Mouse (Mus musculus): ENCODE measurements around the gene Ror2. TPM values are rescaled to one million over a fixed set of nuclear protein-coding genes. Genes with fewer than 3 reads are reported as not detected.

Ror2 gene
- polyA plus RNA-seq, 1 experiment: 0.67 TPM

- no peak overlapping the region for H3K27ac ChIP-seq (ENCODE audit: insufficient read depth, low read length)
- no peak overlapping the region for H3K4me3 ChIP-seq (ENCODE audit: insufficient read depth, low read length)
- TF ChIP-seq POLR2A (IDR thresholded peaks at IDR 0.05; ENCODE audit: extremely low read depth, insufficient read depth, low read length) (no peak), CTCF (IDR thresholded peaks at IDR 0.05; ENCODE audit: extremely low read depth, insufficient read depth, low read length) (no peak)
- no peaks in the 10 kb centered on the region for H3K4me1 ChIP-seq (ENCODE audit: control insufficient read depth, insufficient read depth, low read length)
These were observed 122.3 kb downstream of the Ror2 start for GRCm38 (mm10) chr13:53163671-53164070.

GRCm38 (mm10) chr13:53163060-53163459, 122.9 kb downstream of the Ror2 start:
- H3K4me1 ChIP-seq (ENCODE audit: control insufficient read depth, insufficient read depth, low read length): no peaks in the 10 kb centered on the region
- H3K27ac ChIP-seq (ENCODE audit: insufficient read depth, low read length): no peak overlapping the region
- TF ChIP-seq CTCF (IDR thresholded peaks at IDR 0.05; ENCODE audit: extremely low read depth, insufficient read depth, low read length) (no peak), POLR2A (IDR thresholded peaks at IDR 0.05; ENCODE audit: extremely low read depth, insufficient read depth, low read length) (no peak)
- H3K4me3 ChIP-seq (ENCODE audit: insufficient read depth, low read length): no peak overlapping the region

DNA sequence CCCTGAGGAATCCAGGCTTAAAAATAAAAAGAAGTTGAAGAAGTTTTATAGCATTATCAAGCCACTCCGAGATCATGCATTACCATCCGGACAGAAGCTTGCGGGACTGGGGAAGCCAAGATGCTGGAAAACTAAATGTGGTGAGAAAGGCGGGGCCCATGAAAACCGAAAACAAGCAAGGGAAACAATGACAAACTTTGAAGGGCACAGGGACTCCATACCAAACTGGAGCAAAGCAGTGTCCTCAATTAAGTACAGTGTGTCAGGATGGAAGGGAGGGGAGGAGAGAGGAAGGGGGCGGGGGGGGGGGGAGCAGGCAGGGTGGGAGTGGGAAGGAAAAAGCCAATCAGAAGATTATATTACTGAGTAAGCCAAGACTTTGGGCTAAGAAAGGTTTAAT, 126.4 kb downstream of the Ror2 start:
- Histone ChIP-seq H3K4me3 (ENCODE audit: insufficient read depth, low read length) (no peak overlapping the region), H3K27ac (ENCODE audit: insufficient read depth, low read length) (no peak overlapping the region), H3K4me1 (ENCODE audit: control insufficient read depth, insufficient read depth, low read length) (no peaks in the 10 kb centered on the region)
- no peak for TF ChIP-seq CTCF (IDR thresholded peaks at IDR 0.05; ENCODE audit: extremely low read depth, insufficient read depth, low read length)
- TF ChIP-seq POLR2A (IDR thresholded peaks at IDR 0.05; ENCODE audit: extremely low read depth, insufficient read depth, low read length): no peak

DNA sequence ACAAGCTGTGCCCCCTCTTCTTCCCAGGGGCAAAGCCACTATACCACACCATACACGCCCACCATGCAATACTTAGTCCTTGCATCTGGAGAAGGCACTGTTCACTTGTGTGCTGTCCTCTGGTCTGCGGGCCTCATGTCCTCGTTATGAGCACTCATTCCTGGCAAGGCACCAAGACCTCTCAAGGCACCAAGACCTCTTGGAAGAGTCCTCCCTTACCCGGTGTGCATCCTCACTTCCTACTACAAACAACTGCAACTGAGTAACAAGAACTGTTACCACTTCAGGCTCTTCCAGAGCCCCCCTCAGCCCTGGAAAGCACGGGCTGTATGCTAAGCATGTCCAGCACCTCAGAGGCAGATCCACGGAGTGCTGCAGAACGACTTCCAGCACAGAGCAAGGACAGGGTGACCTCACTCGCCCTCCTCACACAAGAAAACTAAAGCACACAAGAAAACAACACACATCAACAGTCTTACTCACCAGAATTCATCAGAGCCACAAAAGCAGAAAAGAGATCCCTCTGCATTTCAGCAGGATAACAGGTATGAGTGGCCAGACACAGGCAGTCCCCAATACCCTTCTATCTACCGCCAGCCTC, 127.4 kb downstream of the Ror2 start:
- no peak overlapping the region for H3K27ac ChIP-seq (ENCODE audit: insufficient read depth, low read length)
- TF ChIP-seq CTCF (IDR thresholded peaks at IDR 0.05; ENCODE audit: extremely low read depth, insufficient read depth, low read length) (no peak), POLR2A (IDR thresholded peaks at IDR 0.05; ENCODE audit: extremely low read depth, insufficient read depth, low read length) (no peak)
- H3K4me1 ChIP-seq (ENCODE audit: control insufficient read depth, insufficient read depth, low read length): no peaks in the 10 kb centered on the region
- no peak overlapping the region for H3K4me3 ChIP-seq (ENCODE audit: insufficient read depth, low read length)

- Histone ChIP-seq H3K27ac (ENCODE audit: insufficient read depth, low read length) (no peak overlapping the region), H3K4me1 (ENCODE audit: control insufficient read depth, insufficient read depth, low read length) (no peaks in the 10 kb centered on the region), H3K4me3 (ENCODE audit: insufficient read depth, low read length) (no peak overlapping the region)
- no peak for TF ChIP-seq CTCF (IDR thresholded peaks at IDR 0.05; ENCODE audit: extremely low read depth, insufficient read depth, low read length)
- TF ChIP-seq POLR2A (IDR thresholded peaks at IDR 0.05; ENCODE audit: extremely low read depth, insufficient read depth, low read length): no peak
These were observed 129.0 kb downstream of the Ror2 start for GRCm38 (mm10) chr13:53156911-53157310.

GRCm38 (mm10) chr13:53156282-53156681, 129.6 kb downstream of the Ror2 start:
- H3K4me1 ChIP-seq (ENCODE audit: control insufficient read depth, insufficient read depth, low read length): no peaks in the 10 kb centered on the region
- no peak overlapping the region for H3K27ac ChIP-seq (ENCODE audit: insufficient read depth, low read length)
- no peak overlapping the region for H3K4me3 ChIP-seq (ENCODE audit: insufficient read depth, low read length)
- TF ChIP-seq CTCF (IDR thresholded peaks at IDR 0.05; ENCODE audit: extremely low read depth, insufficient read depth, low read length): no peak
- TF ChIP-seq POLR2A (IDR thresholded peaks at IDR 0.05; ENCODE audit: extremely low read depth, insufficient read depth, low read length): no peak

- no peak overlapping the region for H3K27ac ChIP-seq (ENCODE audit: insufficient read depth, low read length)
- no peak overlapping the region for H3K4me3 ChIP-seq (ENCODE audit: insufficient read depth, low read length)
- H3K4me1 ChIP-seq (ENCODE audit: control insufficient read depth, insufficient read depth, low read length): no peaks in the 10 kb centered on the region
- no peak for TF ChIP-seq POLR2A (IDR thresholded peaks at IDR 0.05; ENCODE audit: extremely low read depth, insufficient read depth, low read length)
- TF ChIP-seq CTCF (IDR thresholded peaks at IDR 0.05; ENCODE audit: extremely low read depth, insufficient read depth, low read length): no peak
These were observed 140.4 kb downstream of the Ror2 start for GRCm38 (mm10) chr13:53145511-53145910.

DNA sequence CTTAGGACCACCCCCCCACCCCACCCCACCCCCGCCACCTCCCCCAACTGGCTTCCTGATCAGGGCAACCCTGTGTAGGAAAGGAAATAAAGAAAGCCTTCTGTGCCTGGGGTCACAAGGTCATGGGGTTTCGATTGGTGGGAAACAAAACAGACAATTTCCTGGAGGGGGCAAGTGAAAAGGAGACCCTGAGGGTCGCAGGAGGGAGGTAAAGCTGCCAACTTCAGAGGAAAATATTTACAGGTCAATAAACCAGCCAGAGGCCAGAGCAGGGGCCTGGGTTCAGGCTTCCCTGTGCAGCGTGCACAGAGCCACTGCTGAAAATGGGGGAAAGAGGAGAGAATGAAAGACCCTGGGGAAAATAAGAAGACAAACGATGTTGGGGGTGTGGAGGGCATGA, 142.8 kb downstream of the Ror2 start:
- TF ChIP-seq CTCF (IDR thresholded peaks at IDR 0.05; ENCODE audit: extremely low read depth, insufficient read depth, low read length): no peak
- TF ChIP-seq POLR2A (IDR thresholded peaks at IDR 0.05; ENCODE audit: extremely low read depth, insufficient read depth, low read length): no peak
- H3K4me3 ChIP-seq (ENCODE audit: insufficient read depth, low read length): no peak overlapping the region
- no peak overlapping the region for H3K27ac ChIP-seq (ENCODE audit: insufficient read depth, low read length)
- no peaks in the 10 kb centered on the region for H3K4me1 ChIP-seq (ENCODE audit: control insufficient read depth, insufficient read depth, low read length)

- no peak overlapping the region for H3K27ac ChIP-seq (ENCODE audit: insufficient read depth, low read length)
- no peak overlapping the region for H3K4me3 ChIP-seq (ENCODE audit: insufficient read depth, low read length)
- no peak for TF ChIP-seq CTCF (IDR thresholded peaks at IDR 0.05; ENCODE audit: extremely low read depth, insufficient read depth, low read length)
- no peak for TF ChIP-seq POLR2A (IDR thresholded peaks at IDR 0.05; ENCODE audit: extremely low read depth, insufficient read depth, low read length)
- no peaks in the 10 kb centered on the region for H3K4me1 ChIP-seq (ENCODE audit: control insufficient read depth, insufficient read depth, low read length)
These were observed 143.7 kb downstream of the Ror2 start for GRCm38 (mm10) chr13:53142268-53142667.

GRCm38 (mm10) chr13:53140298-53140697, 145.6 kb downstream of the Ror2 start:
- H3K4me3 ChIP-seq (ENCODE audit: insufficient read depth, low read length): no peak overlapping the region

More at GRCm38 (mm10) chr13:53140298-53140697, 145.6 kb downstream of the Ror2 start:
- TF ChIP-seq CTCF (IDR thresholded peaks at IDR 0.05; ENCODE audit: extremely low read depth, insufficient read depth, low read length): no peak
- TF ChIP-seq POLR2A (IDR thresholded peaks at IDR 0.05; ENCODE audit: extremely low read depth, insufficient read depth, low read length): no peak
- Histone ChIP-seq H3K4me1 (ENCODE audit: control insufficient read depth, insufficient read depth, low read length) (no peaks in the 10 kb centered on the region), H3K27ac (ENCODE audit: insufficient read depth, low read length) (no peak overlapping the region)

Measured in cortical plate, adult 2 months (tissue).